Mouse (Mus musculus): ENCODE results near the gene Git1.

- TF ChIP-seq POLR2A (IDR thresholded peaks at IDR 0.05; ENCODE audit: control insufficient read depth, low read depth, low read length) (no peak), CTCF (IDR thresholded peaks at IDR 0.05; ENCODE audit: control insufficient read depth, insufficient read depth, insufficient replicate concordance, low read depth, low read length) (no peak)
Measured at GRCm38 (mm10) chr11:77461856-77462255, 31.5 kb upstream of the Git1 start.
